Mouse (Mus musculus): ENCODE measurements around the gene Cyb5b. TPM values are rescaled to one million over a fixed set of nuclear protein-coding genes. Genes with fewer than 3 reads are reported as not detected.
A peak's percentile ranks its signal among the peaks of the same experiment; 100 is the strongest.

Cyb5b gene
- total and polyA plus RNA-seq, 2 experiments from 2014 or later = 44.7 to 60.0 TPM

- peak; percentile 77 for ATAC-seq (ENCODE audit: insufficient read depth, low read depth)
- Histone ChIP-seq H3K27ac (ENCODE audit: low read depth) (no peak overlapping the region), H3K4me1 (ENCODE audit: control insufficient read depth, insufficient read depth) (peaks cover 17% of the 10 kb centered on the region), H3K4me3 (ENCODE audit: low read depth, low read length) (no peak overlapping the region), H3K27me3 (ENCODE audit: control insufficient read depth, insufficient read depth, low read length) (no peaks in the 10 kb centered on the region), H3K9ac (replicated peaks; ENCODE audit: low read depth, low read length) (no peak overlapping the region), H3K9me3 (replicated peaks; ENCODE audit: control insufficient read depth, low read length) (no peaks in the 10 kb centered on the region), H3K4me2 (ENCODE audit: low read depth, low read length) (no peak overlapping the region), H3K36me3 (replicated peaks; ENCODE audit: control insufficient read depth, insufficient read depth, low read length) (no peaks in the 10 kb centered on the region)
- 9% methylated on average over 11 of the region's 11 CpGs for WGBS
- TF ChIP-seq EP300 (IDR thresholded peaks at IDR 0.05; ENCODE audit: low read depth) (no peak), CTCF (IDR thresholded peaks at IDR 0.05; ENCODE audit: low read depth) (peak; percentile 83)
- DNase-seq (ENCODE audit: low spot score) = peak; percentile 82
Observed at GRCm38 (mm10) chr8:107116023-107116422, 34.4 kb upstream of the Cyb5b start.

GRCm38 (mm10) chr8:107117019-107117418, 33.4 kb upstream of the Cyb5b start:
- no peaks in the 10 kb centered on the region for H3K9me3 ChIP-seq (replicated peaks; ENCODE audit: control insufficient read depth, low read length)
- ATAC-seq (ENCODE audit: insufficient read depth, low read depth) (no peak), DNase-seq (ENCODE audit: low spot score) (no peak)
- no peak overlapping the region for H3K27ac ChIP-seq (ENCODE audit: low read depth)
- no peak for TF ChIP-seq CTCF (IDR thresholded peaks at IDR 0.05; ENCODE audit: low read depth)
- WGBS = 52% methylated on average over 2 of the region's 2 CpGs
- H3K27me3 ChIP-seq (ENCODE audit: control insufficient read depth, insufficient read depth, low read length) = no peaks in the 10 kb centered on the region
- H3K9ac ChIP-seq (replicated peaks; ENCODE audit: low read depth, low read length) = no peak overlapping the region
- peaks cover 17% of the 10 kb centered on the region for H3K4me1 ChIP-seq (ENCODE audit: control insufficient read depth, insufficient read depth)
- H3K4me3 ChIP-seq (ENCODE audit: low read depth, low read length) = no peak overlapping the region
- no peaks in the 10 kb centered on the region for H3K36me3 ChIP-seq (replicated peaks; ENCODE audit: control insufficient read depth, insufficient read depth, low read length)
- no peak overlapping the region for H3K4me2 ChIP-seq (ENCODE audit: low read depth, low read length)

- no peak for TF ChIP-seq CTCF (IDR thresholded peaks at IDR 0.05; ENCODE audit: low read depth)
- no peak for TF ChIP-seq EP300 (IDR thresholded peaks at IDR 0.05; ENCODE audit: low read depth)
- WGBS = 36% methylated on average over 7 of the region's 7 CpGs
- peak; percentile 67 for ATAC-seq (ENCODE audit: insufficient read depth, low read depth)
Observed at GRCm38 (mm10) chr8:107118803-107119233, 31.6 kb upstream of the Cyb5b start.

GRCm38 (mm10) chr8:107119412-107119811, 31.0 kb upstream of the Cyb5b start:
- no peaks in the 10 kb centered on the region for H3K36me3 ChIP-seq (replicated peaks; ENCODE audit: control insufficient read depth, insufficient read depth, low read length)
- H3K27ac ChIP-seq (ENCODE audit: low read depth) = peak overlapping the region; percentile 85
- no peaks in the 10 kb centered on the region for H3K9me3 ChIP-seq (replicated peaks; ENCODE audit: control insufficient read depth, low read length)
- H3K9ac ChIP-seq (replicated peaks; ENCODE audit: low read depth, low read length) = peak overlapping the region; percentile 13; the same call in 1 of the 2 replicates
- peaks cover 17% of the 10 kb centered on the region for H3K4me1 ChIP-seq (ENCODE audit: control insufficient read depth, insufficient read depth)
- TF ChIP-seq CTCF (IDR thresholded peaks at IDR 0.05; ENCODE audit: low read depth) (no peak), EP300 (IDR thresholded peaks at IDR 0.05; ENCODE audit: low read depth) (no peak)
- H3K4me2 ChIP-seq (ENCODE audit: low read depth, low read length) = no peak overlapping the region
- ATAC-seq (ENCODE audit: insufficient read depth, low read depth) (no peak), DNase-seq (ENCODE audit: low spot score) (no peak)
- 60% methylated on average over 9 of the region's 9 CpGs for WGBS
- no peaks in the 10 kb centered on the region for H3K27me3 ChIP-seq (ENCODE audit: control insufficient read depth, insufficient read depth, low read length)
- H3K4me3 ChIP-seq (ENCODE audit: low read depth, low read length) = no peak overlapping the region

More at GRCm38 (mm10) chr8:107118803-107119233, 31.6 kb upstream of the Cyb5b start:
- peak; percentile 37 for DNase-seq (ENCODE audit: low spot score)
- Histone ChIP-seq H3K4me2 (ENCODE audit: low read depth, low read length) (no peak overlapping the region), H3K36me3 (replicated peaks; ENCODE audit: control insufficient read depth, insufficient read depth, low read length) (no peaks in the 10 kb centered on the region), H3K27me3 (ENCODE audit: control insufficient read depth, insufficient read depth, low read length) (no peaks in the 10 kb centered on the region), H3K9me3 (replicated peaks; ENCODE audit: control insufficient read depth, low read length) (no peaks in the 10 kb centered on the region), H3K9ac (replicated peaks; ENCODE audit: low read depth, low read length) (peak overlapping the region; percentile 13), H3K27ac (ENCODE audit: low read depth) (peak overlapping the region; percentile 85), H3K4me1 (ENCODE audit: control insufficient read depth, insufficient read depth) (peaks cover 17% of the 10 kb centered on the region), H3K4me3 (ENCODE audit: low read depth, low read length) (no peak overlapping the region)

- ATAC-seq (ENCODE audit: insufficient read depth, low read depth) (no peak), DNase-seq (ENCODE audit: low spot score) (no peak)
- TF ChIP-seq EP300 (IDR thresholded peaks at IDR 0.05; ENCODE audit: low read depth) (no peak), CTCF (IDR thresholded peaks at IDR 0.05; ENCODE audit: low read depth) (no peak)
- no peak overlapping the region for H3K27ac ChIP-seq (ENCODE audit: low read depth)
- H3K9ac ChIP-seq (replicated peaks; ENCODE audit: low read depth, low read length) = no peak overlapping the region
- no peak overlapping the region for H3K4me3 ChIP-seq (ENCODE audit: low read depth, low read length)
- H3K27me3 ChIP-seq (ENCODE audit: control insufficient read depth, insufficient read depth, low read length) = no peaks in the 10 kb centered on the region
- H3K4me2 ChIP-seq (ENCODE audit: low read depth, low read length) = no peak overlapping the region
- H3K9me3 ChIP-seq (replicated peaks; ENCODE audit: control insufficient read depth, low read length) = no peaks in the 10 kb centered on the region
- no peaks in the 10 kb centered on the region for H3K36me3 ChIP-seq (replicated peaks; ENCODE audit: control insufficient read depth, insufficient read depth, low read length)
- peaks cover 17% of the 10 kb centered on the region for H3K4me1 ChIP-seq (ENCODE audit: control insufficient read depth, insufficient read depth)
Observed at GRCm38 (mm10) chr8:107120806-107121205, 29.6 kb upstream of the Cyb5b start.

GRCm38 (mm10) chr8:107121681-107122291, 28.7 kb upstream of the Cyb5b start:
- 83% methylated on average over 7 of the region's 7 CpGs for WGBS
- no peak overlapping the region for H3K4me3 ChIP-seq (ENCODE audit: low read depth, low read length)

More at GRCm38 (mm10) chr8:107121681-107122291, 28.7 kb upstream of the Cyb5b start:
- Histone ChIP-seq H3K36me3 (replicated peaks; ENCODE audit: control insufficient read depth, insufficient read depth, low read length) (no peaks in the 10 kb centered on the region), H3K4me1 (ENCODE audit: control insufficient read depth, insufficient read depth) (peaks cover 17% of the 10 kb centered on the region), H3K27ac (ENCODE audit: low read depth) (no peak overlapping the region), H3K27me3 (ENCODE audit: control insufficient read depth, insufficient read depth, low read length) (no peaks in the 10 kb centered on the region), H3K9ac (replicated peaks; ENCODE audit: low read depth, low read length) (no peak overlapping the region), H3K9me3 (replicated peaks; ENCODE audit: control insufficient read depth, low read length) (no peaks in the 10 kb centered on the region), H3K4me2 (ENCODE audit: low read depth, low read length) (no peak overlapping the region)
- ATAC-seq (ENCODE audit: insufficient read depth, low read depth) = no peak
- DNase-seq (ENCODE audit: low spot score) = no peak
- TF ChIP-seq EP300 (IDR thresholded peaks at IDR 0.05; ENCODE audit: low read depth) (no peak), CTCF (IDR thresholded peaks at IDR 0.05; ENCODE audit: low read depth) (no peak)

All from heart, postnatal 0 days (tissue).